Mouse (Mus musculus) CH12.LX (cell line): ENCODE data around the gene 4931440F15Rik. TPM values are rescaled to one million over a fixed set of nuclear protein-coding genes. Genes with fewer than 3 reads are reported as not detected.

Experiments
- DNase-seq: peaks from one replicate; pipeline ENCODE4 v3.0.0-alpha.2; 2013; ENCODE audit errors: extremely low read depth
- H3K27ac ChIP-seq: 2 replicates; pipeline ENCODE4 v1.5.1; 2012; ENCODE audit warnings: low read depth, mild to moderate bottlenecking, control low read depth, moderate library complexity; ENCODE audit not compliant: insufficient read depth
- H3K27me3 ChIP-seq: replicated peaks from 2 replicates; pipeline ENCODE3; 2012; ENCODE audit warnings: inconsistent platforms
- H3K36me3 ChIP-seq, 2 experiments: replicated peaks in 1 of 2; 2 replicates each; pipeline versions ENCODE3 to v1.6.1; 2012; ENCODE audit warnings: inconsistent platforms in 1 of 2, low read length in 1 of 2, mild to moderate bottlenecking in 1 of 2, mixed read lengths in 1 of 2, moderate library complexity in 1 of 2; ENCODE audit not compliant: control insufficient read depth in 1 of 2, insufficient read depth in 1 of 2
- H3K4me1 ChIP-seq, 2 experiments: 2 replicates each; pipeline ENCODE4 v1.6.1; 2012; ENCODE audit warnings: inconsistent platforms in 1 of 2, moderate library complexity in 1 of 2; ENCODE audit not compliant: insufficient read depth in 2 of 2, control insufficient read depth in 1 of 2
- H3K4me2 ChIP-seq: 2 replicates; pipeline ENCODE4 v1.6.1; 2012; ENCODE audit warnings: low read depth, mild to moderate bottlenecking, control low read depth; ENCODE audit not compliant: poor library complexity, insufficient read depth, severe bottlenecking
- H3K4me3 ChIP-seq, 3 experiments: fragments of 150-350 bp in 1 of 3; sonication (generic) in 1 of 3; replicated peaks in 1 of 3; 2 replicates each; pipeline versions ENCODE3 to v1.5.1; 2011 to 2012; ENCODE audit warnings: low read depth in 2 of 3, low read length in 2 of 3, mild to moderate bottlenecking in 2 of 3, moderate library complexity in 2 of 3, control low read depth in 1 of 3, improper control_type of control experiment in 1 of 3, inconsistent platforms in 1 of 3, mixed read lengths in 1 of 3; ENCODE audit not compliant: poor library complexity in 1 of 3
- H3K79me2 ChIP-seq: replicated peaks from 2 replicates; pipeline ENCODE4 v1.6.1; 2012; ENCODE audit warnings: mild to moderate bottlenecking, moderate library complexity; ENCODE audit not compliant: control insufficient read depth, poor library complexity, insufficient read depth, severe bottlenecking; ENCODE audit errors: extremely low read depth
- H3K9ac ChIP-seq: 2 replicates; pipeline ENCODE4 v1.6.1; 2012; ENCODE audit warnings: low read depth, mild to moderate bottlenecking, control low read depth, moderate library complexity; ENCODE audit not compliant: insufficient read depth
- H3K9me3 ChIP-seq: replicated peaks from 2 replicates; pipeline ENCODE3; 2012; ENCODE audit warnings: low read length, inconsistent platforms, mixed read lengths
- CHD2 ChIP-seq: IDR thresholded peaks from 2 replicates; pipeline ENCODE4 v1.6.1; 2011; ENCODE audit warnings: low read length, improper control_type of control experiment
- E2F4 ChIP-seq: IDR thresholded peaks from 2 replicates; pipeline ENCODE4 v1.6.1; 2011; ENCODE audit warnings: low read depth, low read length, improper control_type of control experiment; ENCODE audit not compliant: insufficient replicate concordance
- EP300 ChIP-seq: IDR thresholded peaks from 2 replicates; pipeline ENCODE4 v1.6.1; 2011; ENCODE audit warnings: low read length, improper control_type of control experiment
- ETS1 ChIP-seq: conservative IDR thresholded peaks from 2 replicates; pipeline ENCODE4 v1.6.1; 2012; ENCODE audit warnings: low read depth, mild to moderate bottlenecking, inconsistent platforms, low read length, improper control_type of control experiment, moderate library complexity
- HCFC1 ChIP-seq: IDR thresholded peaks from 2 replicates; pipeline ENCODE4 v1.6.1; 2012; ENCODE audit warnings: low read depth, mild to moderate bottlenecking, inconsistent platforms, low read length, improper control_type of control experiment
- IRF4 ChIP-seq: IDR thresholded peaks from 2 replicates; pipeline ENCODE4 v1.6.1; 2014; ENCODE audit warnings: low read depth, mild to moderate bottlenecking, inconsistent platforms, low read length, improper control_type of control experiment
- JUN ChIP-seq: IDR thresholded peaks from 2 replicates; pipeline ENCODE4 v1.6.1; 2011; ENCODE audit warnings: low read depth, mild to moderate bottlenecking, low read length, improper control_type of control experiment, moderate library complexity; ENCODE audit not compliant: insufficient read depth
- MAX ChIP-seq: IDR thresholded peaks from 2 replicates; pipeline ENCODE4 v1.6.1; 2011; ENCODE audit warnings: low read length, improper control_type of control experiment
- MAZ ChIP-seq: IDR thresholded peaks from 2 replicates; pipeline ENCODE4 v1.6.1; 2012; ENCODE audit warnings: low read depth, mild to moderate bottlenecking, inconsistent platforms, low read length, improper control_type of control experiment, moderate library complexity
- MYC ChIP-seq: IDR thresholded peaks from 2 replicates; pipeline ENCODE4 v1.6.1; 2011; ENCODE audit warnings: low read depth, mild to moderate bottlenecking, improper control_type of control experiment, low read length
- NELFE ChIP-seq: IDR thresholded peaks from 2 replicates; pipeline ENCODE4 v1.6.1; 2011; ENCODE audit warnings: low read depth, low read length, improper control_type of control experiment
- NRF1 ChIP-seq: IDR thresholded peaks from 2 replicates; pipeline ENCODE4 v1.6.1; 2014; ENCODE audit warnings: low read depth, mild to moderate bottlenecking, inconsistent platforms, low read length, improper control_type of control experiment, moderate library complexity
- POLR2AphosphoS2 ChIP-seq: IDR thresholded peaks from 2 replicates; pipeline ENCODE4 v1.6.1; 2011; ENCODE audit warnings: low read depth, low read length, improper control_type of control experiment
- RCOR1 ChIP-seq: conservative IDR thresholded peaks from 2 replicates; pipeline ENCODE4 v1.6.1; 2012; ENCODE audit warnings: low read depth, mild to moderate bottlenecking, inconsistent platforms, low read length, improper control_type of control experiment
- SIN3A ChIP-seq: IDR thresholded peaks from 2 replicates; pipeline ENCODE4 v1.6.1; 2012; ENCODE audit warnings: low read length, improper control_type of control experiment, inconsistent platforms
- SMC3 ChIP-seq: IDR thresholded peaks from 2 replicates; pipeline ENCODE4 v1.6.1; 2011; ENCODE audit warnings: low read depth, low read length, improper control_type of control experiment
- TBP ChIP-seq: conservative IDR thresholded peaks from 2 replicates; pipeline ENCODE4 v1.6.1; 2011; ENCODE audit warnings: low read depth, low read length, improper control_type of control experiment
- TCF12 ChIP-seq: IDR thresholded peaks from 2 replicates; pipeline ENCODE4 v1.6.1; 2014; ENCODE audit warnings: low read depth, mild to moderate bottlenecking, inconsistent platforms, low read length, improper control_type of control experiment
- UBTF ChIP-seq: IDR thresholded peaks from 2 replicates; pipeline ENCODE4 v1.6.1; 2012; ENCODE audit warnings: low read depth, mild to moderate bottlenecking, inconsistent platforms, low read length, improper control_type of control experiment, moderate library complexity
- USF2 ChIP-seq: conservative IDR thresholded peaks from 2 replicates; pipeline ENCODE4 v1.6.1; 2011; ENCODE audit warnings: low read depth, low read length, improper control_type of control experiment
- ZKSCAN1 ChIP-seq: IDR thresholded peaks from 2 replicates; pipeline ENCODE4 v1.6.1; 2012; ENCODE audit warnings: low read depth, inconsistent platforms, low read length, improper control_type of control experiment, borderline replicate concordance
- dilution Hi-C: fragments of 300-500 bp; cut with MboI; formaldehyde crosslinking; loops from 2 replicates; pipeline ENCODE4 v1.14.3; 2020; ENCODE audit warnings: low sequenced_read_pairs; ENCODE audit not compliant: extremely low pct_unique_long_range_greater_than_20kb, extremely low pct_ligation_motif_present
- in situ Hi-C: fragments of 300-500 bp; cut with MboI; formaldehyde crosslinking; loops from 3 replicates; pipeline ENCODE4 v1.14.3; 2019; ENCODE audit warnings: low sequenced_read_pairs, low pct_ligation_motif_present, low pct_unique_long_range_greater_than_20kb, mixed read lengths
- polyA plus RNA-seq: library from polyadenylated mRNA; unstranded; fragments of >175 nt; gene quantifications from 2 replicates; pipeline ENCODE4 v1.2.1, GENCODE M21; 2012; ENCODE audit warnings: low read depth; ENCODE audit not compliant: insufficient read length
- total RNA-seq, 2 experiments: library from RNA; depleted of rRNA; stranded (reverse); fragments of 300-350 nt in 1 of 2; fragments of >200 nt in 1 of 2; gene quantifications; 2 replicates each; pipeline ENCODE4 v1.2.3; 2012 to 2014

The 4931440F15Rik gene
- total and polyA plus RNA-seq, 3 experiments, result not detected

DNA sequence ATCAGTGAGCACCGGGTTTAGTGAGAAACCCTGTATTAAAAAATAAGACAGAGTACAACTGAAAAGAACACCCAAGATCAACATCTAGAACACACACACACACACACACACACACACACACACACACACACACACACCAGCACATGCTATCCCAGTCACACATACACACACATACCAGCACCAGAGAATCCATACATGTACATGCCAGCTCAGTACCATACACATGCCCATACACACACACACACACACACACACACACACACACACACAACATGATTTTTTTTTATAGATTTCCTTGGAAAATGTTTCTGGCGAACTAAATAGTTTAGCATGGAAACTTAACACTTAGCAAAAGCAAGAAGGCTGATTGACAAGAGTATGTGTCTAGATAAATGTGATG is 35.6 kb upstream of the 4931440F15Rik start:
- Histone ChIP-seq H3K9ac (no peak overlapping the region), H3K4me3 (no peak overlapping the region), H3K27ac (no peak overlapping the region), H3K27me3 (no peaks in the 10 kb centered on the region), H3K4me1 (peaks cover 0 to 10% of the 10 kb centered on the region in 2 experiments; a peak in 2 of 4 replicates), H3K36me3 (no peaks in the 10 kb centered on the region), H3K4me2 (no peak overlapping the region), H3K9me3 (no peaks in the 10 kb centered on the region), H3K79me2 (no peaks in the 10 kb centered on the region)
- no peak for DNase-seq
- in situ Hi-C loops, result no loop called here
- dilution Hi-C loops, result no loop called here
- no peak for TF ChIP-seq IRF4
- TF ChIP-seq TBP, result no peak
- TF ChIP-seq USF2, result no peak
- no peak for TF ChIP-seq NRF1
- TF ChIP-seq POLR2AphosphoS2, result no peak
- no peak for TF ChIP-seq NELFE
- no peak for TF ChIP-seq E2F4
- TF ChIP-seq MAZ, result no peak
- no peak for TF ChIP-seq MYC
- no peak for TF ChIP-seq RCOR1
- no peak for TF ChIP-seq EP300
- no peak for TF ChIP-seq MAX
- TF ChIP-seq ETS1, result no peak
- no peak for TF ChIP-seq ZKSCAN1
- TF ChIP-seq JUN, result no peak
- no peak for TF ChIP-seq HCFC1

DNA sequence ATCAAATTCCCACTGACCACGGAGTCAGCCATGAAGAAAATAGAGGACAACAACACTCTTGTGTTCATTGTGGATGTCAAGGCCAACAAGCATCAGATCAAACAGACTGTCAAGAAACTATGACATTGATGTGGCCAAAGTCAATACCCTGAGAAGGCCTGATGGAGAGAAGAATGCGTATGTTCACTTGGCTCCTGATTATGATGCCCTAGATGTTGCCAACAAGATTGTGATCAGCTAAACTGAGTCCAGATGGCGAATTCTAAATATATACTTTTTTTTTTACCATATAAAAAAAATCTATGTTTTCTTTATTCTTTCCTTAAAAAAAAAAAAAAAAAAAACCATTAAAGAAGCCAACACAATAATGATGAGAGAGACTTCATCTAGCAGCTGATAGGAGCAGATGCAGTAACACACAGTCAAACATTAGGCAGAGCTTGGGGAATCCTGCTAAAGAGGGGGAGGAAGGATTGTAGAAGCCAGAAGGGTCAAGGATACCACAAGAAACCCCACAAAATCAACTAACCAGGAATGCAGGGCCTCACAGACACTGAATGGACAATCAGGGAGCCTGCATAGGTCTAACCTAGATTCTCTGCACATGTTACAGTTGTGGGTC is 15.2 kb upstream of the 4931440F15Rik start:
- TF ChIP-seq SIN3A (no peak), ZKSCAN1 (no peak), CHD2 (no peak), UBTF (no peak), TCF12 (no peak), SMC3 (no peak)
- Histone ChIP-seq H3K4me2 (no peak overlapping the region), H3K9ac (no peak overlapping the region), H3K27ac (no peak overlapping the region), H3K9me3 (no peaks in the 10 kb centered on the region), H3K36me3 (no peaks in the 10 kb centered on the region), H3K79me2 (no peaks in the 10 kb centered on the region), H3K4me1 (peaks cover 3 to 7% of the 10 kb centered on the region in 2 experiments), H3K27me3 (no peaks in the 10 kb centered on the region), H3K4me3 (no peak overlapping the region)
- no peak for DNase-seq
- dilution Hi-C loops, result no loop called here
- in situ Hi-C loops, result no loop called here
